Mouse (Mus musculus) kidney, postnatal 0 days (tissue): ENCODE measurements around the gene Prss30. TPM values are rescaled to one million over a fixed set of nuclear protein-coding genes. Genes with fewer than 3 reads are reported as not detected.
A peak's percentile ranks its signal among the peaks of the same experiment; 100 is the strongest.

Source experiments
- ATAC-seq: fragments of 200-750 bp; cut with Nextera tagmentation; replicated peaks from 2 replicates; pipeline ENCODE4 v1.8.0; 2017; ENCODE audit warnings: low read depth, moderate number of reproducible peaks, moderate TSS enrichment, moderate library complexity; ENCODE audit not compliant: low FRiP score
- DNase-seq: peaks from one replicate; pipeline ENCODE4 v3.0.0-alpha.2; 2016; ENCODE audit warnings: low spot score
- H3K27ac ChIP-seq: fragments of 300-500 bp; sonication (generic); 2 replicates; pipeline ENCODE4 v1.5.1; 2014; ENCODE audit warnings: mild to moderate bottlenecking
- H3K27me3 ChIP-seq: fragments of 300-500 bp; sonication (generic); 2 replicates; pipeline ENCODE4 v1.6.1; 2014; ENCODE audit warnings: low read length, mixed read lengths; ENCODE audit not compliant: insufficient read depth
- H3K36me3 ChIP-seq: fragments of 300-500 bp; sonication (generic); 2 replicates; pipeline ENCODE4 v1.6.1; 2014; ENCODE audit warnings: low read length, mixed read lengths; ENCODE audit not compliant: insufficient read depth
- H3K4me1 ChIP-seq: fragments of 300-500 bp; sonication (generic); replicated peaks from 2 replicates; pipeline ENCODE4 v1.6.1; 2014; ENCODE audit warnings: antibody characterized with exemption, low read length, mixed read lengths; ENCODE audit not compliant: insufficient read depth
- H3K4me2 ChIP-seq: fragments of 300-500 bp; sonication (generic); 2 replicates; pipeline ENCODE4 v1.6.1; 2014; ENCODE audit warnings: mild to moderate bottlenecking, low read length, moderate library complexity, mixed read lengths
- H3K4me3 ChIP-seq: fragments of 300-500 bp; sonication (generic); replicated peaks from 2 replicates; pipeline ENCODE4 v1.5.1; 2014; ENCODE audit warnings: low read depth, low read length
- H3K9ac ChIP-seq: fragments of 300-500 bp; sonication (generic); 2 replicates; pipeline ENCODE4 v1.6.1; 2014; ENCODE audit warnings: low read depth, low read length
- H3K9me3 ChIP-seq: fragments of 300-500 bp; sonication (generic); replicated peaks from 2 replicates; pipeline ENCODE4 v1.6.1; 2016; ENCODE audit warnings: low read length, inconsistent platforms, mixed read lengths
- CTCF ChIP-seq: IDR thresholded peaks from 2 replicates; pipeline ENCODE4 v1.5.1; 2016; ENCODE audit warnings: antibody characterized with exemption, low read depth, mild to moderate bottlenecking, moderate library complexity
- WGBS: fragments of 180-500 bp; shearing (Covaris S2); extraction: QIAGEN DNeasy Blood & Tissue Kit; methylation state at CpG from one replicate; pipeline ENCODE4 v1.1.7; 2014; 5-methylcytosine and 5-hydroxymethylcytosine counted together
- polyA plus RNA-seq: library from polyadenylated mRNA; unstranded; fragments of >200 nt; fragmentation: Nextera tagmentation; extraction: Ambion mirVana; gene quantifications from 2 replicates; pipeline ENCODE4 v1.2.1, GENCODE M21; 2015

The Prss30 gene
- polyA plus RNA-seq, 1 experiment from 2014 or later: 0.25 TPM

DNA sequence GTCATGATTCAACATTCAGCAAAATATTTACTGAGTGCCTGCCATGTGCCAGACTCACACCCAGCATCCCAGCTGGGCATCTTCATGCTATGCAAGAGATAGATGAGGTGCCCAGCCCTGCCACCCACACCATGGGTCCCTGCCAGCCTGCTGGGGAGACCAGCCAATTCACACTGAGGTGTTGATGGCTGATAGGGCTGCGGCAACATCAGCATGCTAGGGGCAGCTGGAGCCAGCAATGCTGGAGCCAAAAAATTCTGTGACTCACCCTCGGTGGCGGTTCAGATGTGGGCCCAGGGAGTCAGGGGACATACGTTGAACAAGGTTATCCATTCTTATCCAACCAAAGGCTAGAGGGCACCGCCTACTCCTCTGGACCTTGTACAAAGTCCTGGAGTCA is 20.0 kb upstream of the Prss30 start:
- no peak for TF ChIP-seq CTCF
- no peak overlapping the region for H3K4me3 ChIP-seq
- no peak for DNase-seq
- no peak for ATAC-seq
- no peak overlapping the region for H3K9ac ChIP-seq
- no peaks in the 10 kb centered on the region for H3K27me3 ChIP-seq
- no peaks in the 10 kb centered on the region for H3K9me3 ChIP-seq
- no peaks in the 10 kb centered on the region for H3K36me3 ChIP-seq
- WGBS: 41% methylated on average over 5 of the region's 5 CpGs
- H3K27ac ChIP-seq: no peak overlapping the region
- no peaks in the 10 kb centered on the region for H3K4me1 ChIP-seq
- H3K4me2 ChIP-seq: no peak overlapping the region

DNA sequence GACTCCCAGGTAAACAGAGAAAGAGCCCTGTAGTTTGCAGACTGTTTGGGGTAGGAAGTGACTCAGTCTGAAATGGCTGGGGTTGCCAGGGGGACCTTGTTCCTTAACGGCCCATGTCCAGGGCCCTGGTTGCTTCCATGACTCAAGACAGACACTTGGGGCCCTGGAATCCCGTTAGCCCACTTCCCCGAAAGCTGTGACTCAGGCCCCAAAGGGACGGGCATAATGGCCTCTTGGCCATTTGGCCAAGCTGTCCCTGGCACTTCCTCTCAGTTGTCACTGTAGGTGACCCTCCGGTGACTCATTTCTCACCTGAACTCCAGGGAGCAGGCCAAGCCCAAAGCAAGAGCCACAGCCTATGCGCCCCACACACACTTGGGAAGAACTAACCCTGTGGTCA is 18.0 kb upstream of the Prss30 start:
- H3K27ac ChIP-seq: no peak overlapping the region
- no peak overlapping the region for H3K9ac ChIP-seq
- H3K27me3 ChIP-seq: no peaks in the 10 kb centered on the region
- no peak for ATAC-seq
- no peak for DNase-seq
- H3K4me1 ChIP-seq: no peaks in the 10 kb centered on the region
- TF ChIP-seq CTCF: no peak
- H3K4me2 ChIP-seq: no peak overlapping the region
- no peak overlapping the region for H3K4me3 ChIP-seq
- no peaks in the 10 kb centered on the region for H3K9me3 ChIP-seq
- 29% methylated on average over 6 of the region's 6 CpGs for WGBS
- no peaks in the 10 kb centered on the region for H3K36me3 ChIP-seq

DNA sequence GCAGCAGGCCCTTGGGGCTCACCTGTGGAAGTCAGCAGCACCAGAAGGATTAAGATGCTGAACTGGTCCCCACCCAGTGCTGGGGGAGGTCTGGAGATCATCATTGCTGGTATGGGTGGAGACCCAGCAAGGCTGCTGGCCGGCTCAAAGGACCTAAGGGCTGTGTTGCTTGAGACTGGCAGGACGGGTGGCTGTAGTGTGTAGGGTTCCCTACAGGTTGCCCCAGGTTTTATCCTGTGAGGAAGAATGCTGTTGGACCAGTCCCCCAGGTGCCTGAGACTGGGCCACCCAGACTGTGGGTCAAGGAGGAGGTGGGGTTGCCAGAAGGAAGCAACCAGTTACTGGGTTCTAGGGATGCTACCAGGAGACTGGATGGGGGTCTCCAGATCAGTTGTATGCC is 17.5 kb upstream of the Prss30 start, which contains the start of gene Prss22:
TSS of gene Prss22 (minus strand) at position 200 of the 400 bp plus-strand sequence.
- no peak for ATAC-seq
- Histone ChIP-seq H3K4me2 (no peak within 1 kb of the TSS), H3K36me3 (no peaks in the 10 kb centered on the region), H3K27ac (no peak within 1 kb of the TSS), H3K9me3 (no peaks in the 10 kb centered on the region), H3K4me1 (no peaks in the 10 kb centered on the region), H3K9ac (no peak within 1 kb of the TSS), H3K27me3 (no peaks in the 10 kb centered on the region), H3K4me3 (no peak within 1 kb of the TSS)
- no peak for DNase-seq
- 63% methylated on average over 2 of the region's 2 CpGs for WGBS
- no peak for TF ChIP-seq CTCF

DNA sequence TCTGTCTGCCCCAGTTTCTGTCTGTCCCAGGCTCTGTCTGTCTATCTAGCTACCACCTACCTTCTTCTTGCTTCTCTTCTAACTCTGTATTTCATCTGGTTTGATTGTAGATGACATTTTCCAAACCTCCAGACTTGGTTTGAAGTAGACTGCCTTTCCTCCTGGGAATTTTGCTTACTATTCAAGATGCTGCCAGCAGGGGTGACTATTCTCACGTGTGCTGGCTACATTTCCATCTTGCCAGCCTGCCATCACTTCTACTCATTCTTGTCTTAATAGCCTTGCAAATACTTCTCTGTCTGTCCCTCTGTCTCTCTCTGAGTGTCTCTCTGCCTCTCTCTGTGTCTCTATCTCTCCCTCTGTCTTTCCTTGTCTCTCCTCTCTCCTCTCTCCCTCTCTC is 15.1 kb upstream of the Prss30 start:
- TF ChIP-seq CTCF: peak; percentile 7; the same call in 1 of the 2 replicates
- no peaks in the 10 kb centered on the region for H3K27me3 ChIP-seq
- DNase-seq (no peak), ATAC-seq (no peak)
- no peak overlapping the region for H3K4me2 ChIP-seq
- H3K9ac ChIP-seq: no peak overlapping the region
- H3K4me3 ChIP-seq: no peak overlapping the region
- no peaks in the 10 kb centered on the region for H3K4me1 ChIP-seq
- H3K27ac ChIP-seq: no peak overlapping the region
- 43% methylated on average over 1 of the region's 1 CpGs for WGBS
- no peaks in the 10 kb centered on the region for H3K9me3 ChIP-seq
- no peaks in the 10 kb centered on the region for H3K36me3 ChIP-seq

GRCm38 (mm10) chr17:23994667-23995066 is 14.3 kb upstream of the Prss30 start:
- Histone ChIP-seq H3K4me2 (no peak overlapping the region), H3K4me1 (no peaks in the 10 kb centered on the region), H3K4me3 (no peak overlapping the region), H3K9ac (no peak overlapping the region), H3K36me3 (no peaks in the 10 kb centered on the region), H3K27me3 (no peaks in the 10 kb centered on the region), H3K27ac (no peak overlapping the region), H3K9me3 (no peaks in the 10 kb centered on the region)
- no peak for DNase-seq
- no peak for TF ChIP-seq CTCF
- WGBS: 78% methylated on average over 7 of the region's 7 CpGs
- ATAC-seq: no peak

DNA sequence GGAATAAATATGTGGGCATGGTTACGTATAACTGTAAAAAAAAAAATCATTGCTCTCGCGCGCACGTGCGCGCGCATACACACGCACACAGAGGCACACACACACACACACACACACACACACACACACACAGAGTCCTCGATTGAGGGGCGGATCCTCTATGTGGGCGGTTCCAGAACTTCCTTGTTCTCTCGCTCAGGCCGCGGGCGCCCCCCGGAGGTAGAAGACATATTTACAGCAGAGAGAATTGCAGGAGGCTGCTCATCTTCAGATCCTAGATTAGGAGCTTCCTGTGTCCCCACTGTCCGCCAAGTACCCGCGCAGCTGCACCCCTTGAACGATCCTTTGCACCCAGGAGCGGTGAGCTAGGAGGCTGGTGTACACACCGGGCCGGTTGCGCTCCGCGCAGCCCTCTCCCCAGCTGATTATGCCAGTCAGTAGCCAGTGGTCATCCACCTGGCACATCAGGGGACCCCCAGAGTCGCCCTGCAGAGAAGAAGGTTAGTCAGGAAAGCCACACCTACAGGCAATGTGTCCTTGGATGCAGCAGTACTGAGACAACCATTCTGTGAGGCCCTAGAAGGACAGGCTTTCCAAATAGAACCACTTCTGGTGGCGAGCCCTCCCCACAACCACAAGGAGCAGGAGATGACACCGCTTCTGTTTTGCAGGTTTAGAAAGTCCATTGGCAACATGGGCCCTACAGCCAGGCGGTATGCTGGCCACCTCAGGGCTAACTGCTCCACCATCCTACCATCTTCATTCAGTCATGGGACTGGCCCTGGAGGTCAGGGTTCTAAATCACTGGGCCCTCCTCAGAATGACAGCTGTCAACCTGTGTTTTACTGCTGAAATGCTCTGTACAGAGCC is 13.4 kb upstream of the Prss30 start:
- Histone ChIP-seq H3K27ac (peak overlapping the region; percentile 83; the same call in 1 of the 2 replicates), H3K9me3 (no peaks in the 10 kb centered on the region), H3K36me3 (no peaks in the 10 kb centered on the region), H3K4me3 (no peak overlapping the region), H3K4me1 (no peaks in the 10 kb centered on the region), H3K9ac (no peak overlapping the region), H3K4me2 (peak overlapping the region; percentile 39), H3K27me3 (no peaks in the 10 kb centered on the region)
- 9% methylated on average over 31 of the region's 31 CpGs for WGBS
- TF ChIP-seq CTCF: peak; percentile 89
- DNase-seq (peak; percentile 93), ATAC-seq (peak; percentile 57)
